Mouse (Mus musculus) thymus, postnatal 25 days (tissue): ENCODE data around the gene Fbxo48.

Experiments
- DNase-seq: peaks from one replicate; pipeline ENCODE4 v3.0.0; 2022

The Fbxo48 gene

DNA sequence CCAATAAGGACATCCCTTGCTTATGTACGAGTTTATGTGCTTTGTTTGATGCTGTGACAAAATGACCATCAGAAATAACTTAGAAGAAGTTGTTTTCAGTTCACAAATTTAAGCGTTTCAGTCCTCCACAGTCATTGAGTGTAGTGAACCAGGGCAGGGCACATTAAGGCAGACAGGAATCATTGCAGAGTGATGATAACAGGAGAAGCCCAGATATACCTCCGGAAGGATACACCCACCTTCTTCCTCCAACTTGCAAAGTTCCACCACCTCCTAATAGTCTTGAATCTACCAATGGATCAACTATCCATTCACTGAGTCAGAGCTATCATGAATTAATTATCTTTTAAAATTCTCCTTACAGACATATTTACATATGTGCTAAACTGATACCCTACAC, 20.9 kb downstream of the Fbxo48 start:
- DNase-seq: no peak

DNA sequence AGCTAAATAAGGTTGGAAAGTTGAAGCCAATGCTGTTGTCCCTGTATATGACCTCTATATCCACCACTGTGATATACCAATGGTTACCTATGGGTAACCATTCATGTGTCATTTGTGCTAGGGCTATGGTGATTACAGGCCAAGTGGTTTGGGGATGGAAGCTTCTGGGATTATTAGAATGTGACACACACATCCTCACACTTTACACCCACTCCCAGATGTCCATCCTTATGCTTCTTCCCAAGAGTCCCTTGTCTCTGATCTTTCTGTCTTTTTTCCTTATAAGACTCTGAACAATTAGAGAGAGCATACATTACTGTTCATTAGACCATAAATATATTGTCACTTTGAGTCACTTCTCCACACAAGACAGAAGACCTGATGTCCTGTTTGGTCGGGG, 21.9 kb downstream of the Fbxo48 start:
- no peak for DNase-seq

DNA sequence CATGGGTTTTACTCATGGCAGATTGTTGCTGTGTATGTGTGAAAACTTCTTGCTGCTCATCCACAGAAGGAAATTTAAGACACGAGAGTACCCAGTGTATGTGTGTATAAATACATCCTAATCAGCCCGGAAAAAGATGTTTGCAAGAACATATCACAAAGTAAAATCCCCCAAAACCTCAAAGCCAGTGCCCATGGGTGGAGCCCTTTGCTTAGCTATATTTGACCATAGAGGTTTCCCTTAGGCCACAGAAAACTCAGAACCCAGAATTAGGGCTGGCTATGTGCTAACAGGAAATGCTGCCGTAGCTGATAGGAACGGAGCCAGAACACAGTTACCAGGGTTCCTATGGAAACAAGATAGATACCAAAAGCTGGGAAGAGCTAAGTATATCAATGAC, 25.8 kb downstream of the Fbxo48 start:
- DNase-seq: no peak

DNA sequence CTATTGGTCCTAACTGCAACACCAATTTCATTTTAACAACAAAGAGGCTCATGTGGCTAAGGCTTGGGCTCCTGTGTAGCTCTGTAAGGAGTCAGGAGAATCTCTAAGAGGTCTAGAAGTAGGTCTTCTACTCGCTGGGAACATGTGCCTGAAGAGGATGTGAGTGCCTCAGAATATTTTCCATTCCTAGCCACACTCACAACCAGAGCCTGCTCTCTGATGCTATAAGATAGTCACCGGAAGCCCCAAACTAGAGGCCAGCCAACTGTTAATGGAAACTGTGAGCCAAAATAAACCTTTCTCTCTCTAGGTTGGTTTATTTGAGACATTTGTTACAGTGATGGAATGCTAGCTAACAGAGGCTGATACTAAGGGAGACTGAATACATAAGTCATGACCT, 26.4 kb downstream of the Fbxo48 start:
- no peak for DNase-seq

DNA sequence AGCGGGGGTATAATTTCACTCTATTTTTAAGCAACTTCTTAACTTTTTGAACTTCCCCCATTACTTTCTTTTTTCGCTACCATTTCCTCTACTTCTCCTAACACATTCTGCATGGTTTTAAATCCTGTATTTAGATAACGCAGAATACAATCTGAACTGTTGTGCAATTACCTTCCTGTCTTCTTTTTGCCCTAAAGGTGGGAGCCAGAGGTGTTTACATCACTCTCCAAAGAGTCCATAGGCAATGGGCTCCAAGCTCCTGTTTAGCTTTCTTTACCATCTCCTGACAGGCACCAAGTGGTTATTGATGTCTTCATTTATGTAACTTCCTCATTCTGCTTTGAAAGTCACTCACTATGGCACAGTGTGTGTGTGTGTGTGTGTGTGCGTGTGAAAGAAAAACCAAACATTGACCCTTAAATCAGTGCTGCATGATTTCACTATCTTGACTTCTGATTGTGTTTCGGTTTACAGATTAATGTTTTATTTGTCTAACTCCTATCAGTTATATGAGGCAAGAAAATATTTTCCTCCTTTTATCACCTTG, 27.1 kb downstream of the Fbxo48 start:
- no peak for DNase-seq

DNA sequence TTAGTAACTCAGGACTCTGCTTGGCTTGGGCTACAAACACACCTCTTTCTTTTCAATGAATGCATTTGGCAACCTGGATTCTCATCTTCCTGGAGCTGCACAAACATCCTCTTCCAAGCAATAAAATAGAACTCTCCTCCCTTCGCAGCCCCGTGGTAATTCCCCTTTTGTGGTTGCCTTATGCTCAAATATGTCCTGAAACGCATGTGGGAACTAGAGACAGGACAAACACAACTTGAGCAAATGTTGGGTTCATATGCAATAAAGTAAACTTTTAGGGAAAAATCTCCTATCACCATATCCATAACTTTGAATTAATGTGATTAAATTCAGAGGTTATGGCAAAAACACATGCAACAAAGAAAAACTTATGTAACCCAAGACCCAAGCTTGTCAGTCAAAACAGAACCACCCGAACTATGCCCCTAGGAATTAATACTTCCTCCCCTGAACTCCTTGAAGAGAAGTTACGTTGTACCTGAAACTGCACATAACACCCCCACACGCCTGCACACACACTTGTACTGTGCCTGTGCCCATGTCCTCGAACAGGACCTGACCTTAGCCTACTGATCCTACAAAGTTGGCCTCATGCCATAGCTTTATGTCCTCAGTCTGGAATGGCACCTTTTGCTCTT, 35.5 kb downstream of the Fbxo48 start:
- no peak for DNase-seq

DNA sequence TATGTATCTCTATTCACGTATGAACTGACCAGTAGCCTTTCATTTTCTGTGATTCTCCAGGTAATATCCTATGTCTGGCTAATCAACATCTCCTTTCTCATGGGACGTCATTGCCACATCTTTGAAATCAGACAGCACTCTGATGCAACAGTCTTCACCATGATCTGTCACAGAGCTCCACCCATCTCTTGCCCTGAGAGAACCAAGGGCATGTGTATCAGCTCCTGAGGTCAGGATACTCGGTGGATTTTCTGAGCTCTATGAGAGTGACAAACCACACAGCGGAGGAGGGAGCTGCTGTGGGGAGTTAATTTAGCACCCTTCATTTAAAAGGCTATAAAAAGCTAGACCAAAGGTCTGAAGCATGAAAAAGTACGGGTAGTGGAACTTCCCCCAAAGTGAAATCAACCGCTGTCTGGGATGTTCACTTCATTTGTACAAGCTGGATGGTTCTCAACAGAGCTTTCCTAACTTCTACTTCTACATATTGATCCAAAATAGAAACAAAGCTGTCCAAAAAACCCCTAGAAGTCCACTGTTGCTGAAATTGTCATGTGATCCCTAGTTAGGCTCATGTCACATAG, 36.7 kb downstream of the Fbxo48 start:
- DNase-seq: no peak

DNA sequence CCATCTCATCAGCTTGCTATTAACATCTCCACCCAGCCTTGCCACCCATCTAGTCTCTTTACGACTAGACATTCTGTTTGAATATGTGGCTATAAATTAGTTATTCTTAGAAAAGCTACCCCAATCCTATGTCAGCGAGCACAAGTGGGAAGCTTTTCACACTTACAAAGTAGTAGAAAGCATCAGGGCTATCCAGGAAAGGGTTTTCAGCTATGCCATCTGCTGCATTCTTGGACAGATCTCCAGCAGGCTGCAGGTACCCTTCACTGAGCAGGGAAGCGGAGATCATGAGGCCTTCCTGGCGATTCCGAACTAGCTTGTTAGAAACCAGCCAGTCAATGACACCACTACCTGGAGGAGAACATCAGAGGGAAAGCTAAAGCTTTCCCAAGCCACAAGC, 38.7 kb downstream of the Fbxo48 start:
- no peak for DNase-seq

DNA sequence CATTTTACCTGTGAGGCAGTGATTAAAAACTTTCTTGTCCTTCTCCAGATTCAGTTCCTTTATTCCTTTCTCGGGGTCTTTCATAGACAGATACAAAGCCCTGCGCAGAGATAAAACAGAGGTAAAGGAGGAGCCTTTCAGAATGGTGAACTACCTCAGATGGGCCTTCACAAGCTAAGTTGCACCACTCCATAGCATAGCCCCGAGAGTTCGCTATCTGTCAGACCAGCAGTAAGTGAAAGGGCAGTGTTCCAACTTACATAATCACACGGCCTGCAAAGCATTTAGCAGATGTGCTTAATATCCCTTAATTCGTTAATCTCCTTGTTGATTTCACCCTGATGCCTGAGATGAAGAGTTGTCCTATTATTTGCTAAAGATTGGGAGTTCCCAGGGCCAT, 41.7 kb downstream of the Fbxo48 start:
- no peak for DNase-seq

DNA sequence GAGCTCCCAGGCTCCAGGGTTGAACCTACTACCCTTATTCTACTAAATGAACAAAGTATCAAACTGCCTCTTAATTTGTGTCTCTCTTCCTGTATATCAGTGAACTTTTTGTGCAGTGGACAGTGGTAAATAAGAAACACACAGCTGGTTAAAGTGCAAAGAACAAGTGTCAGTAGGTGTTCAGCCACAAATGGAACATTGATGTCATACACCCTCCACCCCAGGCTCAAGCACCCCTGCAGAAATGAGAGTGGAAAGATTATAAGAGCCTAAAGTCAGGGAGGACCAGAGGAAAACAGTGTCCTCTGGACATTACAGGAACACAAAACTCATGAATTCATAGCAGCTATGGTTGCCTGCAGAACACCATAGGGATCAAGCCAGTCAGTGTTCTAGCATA, 45.6 kb downstream of the Fbxo48 start:
- no peak for DNase-seq

DNA sequence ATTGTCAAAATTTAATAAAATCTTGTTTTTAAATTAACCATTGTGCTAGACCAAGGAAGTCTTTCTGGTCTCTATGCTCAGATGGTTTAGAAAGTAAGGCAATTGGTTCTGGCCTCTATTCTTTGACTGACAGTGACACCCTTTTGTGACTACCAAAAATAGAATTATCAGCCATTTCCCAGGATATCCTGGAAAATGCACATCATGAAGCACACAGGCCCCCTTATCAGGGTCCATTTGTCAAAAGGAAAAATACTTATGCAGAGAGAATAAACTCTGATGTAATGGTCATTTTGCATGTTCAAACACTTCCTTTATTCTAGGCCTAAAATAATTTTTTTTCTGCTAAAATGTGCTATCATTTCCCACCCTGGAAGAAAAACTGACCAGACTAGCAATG, 46.3 kb downstream of the Fbxo48 start:
- DNase-seq: no peak

DNA sequence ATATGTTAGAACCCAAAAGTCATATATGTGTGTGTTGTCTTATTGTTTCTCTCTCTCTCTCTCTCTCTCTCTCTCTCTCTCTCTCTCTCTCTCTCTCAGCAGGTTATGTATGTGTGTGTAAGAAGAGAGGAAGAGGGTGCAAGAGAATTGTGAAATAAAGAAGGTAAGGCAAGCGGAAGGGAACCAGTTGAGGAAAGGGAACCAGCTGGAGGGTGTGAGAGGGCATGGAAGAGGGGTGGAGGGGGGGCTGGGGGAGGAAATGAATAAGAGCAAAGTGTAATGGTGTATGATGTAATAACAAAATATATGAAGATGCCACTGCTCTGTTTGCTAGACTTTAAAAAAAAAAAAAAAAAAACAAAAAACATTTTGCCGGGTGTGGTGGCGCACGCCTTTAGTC, 48.2 kb downstream of the Fbxo48 start:
- DNase-seq: no peak

DNA sequence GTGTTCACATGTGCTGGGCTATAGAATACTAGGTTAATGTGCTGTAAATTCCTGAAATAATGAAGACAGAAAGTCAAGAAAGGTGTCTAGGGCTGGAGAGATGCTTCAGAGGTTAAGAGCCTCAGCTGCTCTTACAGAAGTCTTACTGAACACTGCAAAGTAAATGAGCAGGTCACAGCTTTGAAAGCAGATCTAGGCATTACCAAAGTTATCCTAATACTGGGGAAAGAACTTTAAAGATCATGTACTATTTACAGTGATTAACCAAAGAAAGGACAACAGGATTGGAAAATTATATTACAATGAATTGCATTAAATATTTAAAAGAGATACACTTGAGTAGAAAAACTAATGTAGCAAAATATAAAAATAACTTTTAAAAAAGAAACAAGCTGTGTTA, 48.8 kb downstream of the Fbxo48 start:
- DNase-seq: no peak

DNA sequence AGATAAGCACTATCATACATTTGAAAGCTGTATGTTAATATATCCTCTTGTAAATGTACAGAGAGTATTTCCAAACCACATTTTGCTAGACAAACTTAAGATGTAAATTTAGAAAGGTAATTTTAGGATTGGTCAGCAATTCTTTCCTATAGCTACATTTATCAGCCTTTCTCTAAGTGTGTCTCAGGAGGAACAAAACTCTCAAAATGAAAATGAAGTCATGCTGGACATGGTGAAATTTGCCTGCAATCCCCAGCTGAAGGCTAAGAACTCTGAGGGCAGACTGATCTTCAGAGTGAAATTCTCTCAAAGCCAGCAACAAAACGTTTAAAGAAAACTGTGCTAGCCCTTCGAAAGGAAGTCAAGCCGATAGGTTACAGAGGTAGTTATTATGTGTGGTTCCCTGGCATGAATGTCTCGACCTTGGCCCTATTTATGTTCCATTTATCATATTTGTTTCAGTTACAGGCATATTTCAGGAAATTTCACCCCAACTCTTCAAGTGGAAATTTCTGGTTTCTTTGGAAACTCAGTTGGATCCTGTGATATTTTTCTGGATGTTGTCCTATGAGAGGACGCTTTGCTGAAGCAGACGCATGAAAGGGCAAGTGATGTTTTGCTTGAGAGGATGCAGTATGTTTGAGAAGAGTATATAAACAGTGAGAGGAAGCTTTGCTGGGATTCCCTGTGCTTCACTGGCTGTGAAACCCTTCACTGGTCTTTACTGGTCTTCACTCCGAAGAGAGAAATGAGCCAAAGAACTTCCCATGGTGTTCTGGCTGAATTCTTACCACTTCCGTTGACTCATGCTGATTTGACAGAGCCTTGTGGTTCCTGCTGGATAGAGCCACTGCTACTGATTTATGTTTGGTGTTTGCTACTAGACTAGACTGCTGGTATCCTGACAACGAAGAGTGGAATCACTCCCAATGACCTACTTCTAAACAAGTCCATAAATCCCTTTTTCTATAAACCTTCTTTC, 49.5 kb downstream of the Fbxo48 start:
- no peak for DNase-seq

DNA sequence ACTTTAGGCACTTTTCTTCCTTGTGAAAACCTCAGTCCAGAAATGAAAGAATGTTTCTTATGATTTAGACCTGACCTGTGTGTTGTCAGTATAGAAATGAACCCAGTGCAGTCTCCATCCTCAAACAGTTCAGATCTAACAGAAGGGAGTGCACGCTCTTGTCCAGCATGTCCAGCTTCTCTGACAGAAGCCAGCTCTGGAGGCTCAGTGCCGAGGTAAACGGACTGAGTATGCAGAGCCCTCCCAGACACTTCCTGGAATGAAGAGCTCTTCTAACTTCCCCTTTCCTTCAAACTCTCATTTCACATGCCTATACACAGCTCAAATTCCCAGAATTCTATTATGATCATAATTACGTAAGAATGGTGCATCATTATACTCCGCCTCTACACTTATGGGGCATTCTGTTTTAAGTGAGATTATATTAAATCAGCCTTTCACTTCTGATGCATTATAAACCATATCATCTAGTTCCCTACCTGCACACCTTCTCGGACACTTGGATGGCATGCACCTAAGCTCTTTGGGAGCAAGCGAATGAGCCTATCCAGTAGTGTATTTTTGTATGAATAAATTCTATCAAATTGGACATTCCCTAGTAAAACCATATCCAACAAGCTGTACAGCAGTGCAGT, 51.7 kb downstream of the Fbxo48 start:
- DNase-seq: no peak

DNA sequence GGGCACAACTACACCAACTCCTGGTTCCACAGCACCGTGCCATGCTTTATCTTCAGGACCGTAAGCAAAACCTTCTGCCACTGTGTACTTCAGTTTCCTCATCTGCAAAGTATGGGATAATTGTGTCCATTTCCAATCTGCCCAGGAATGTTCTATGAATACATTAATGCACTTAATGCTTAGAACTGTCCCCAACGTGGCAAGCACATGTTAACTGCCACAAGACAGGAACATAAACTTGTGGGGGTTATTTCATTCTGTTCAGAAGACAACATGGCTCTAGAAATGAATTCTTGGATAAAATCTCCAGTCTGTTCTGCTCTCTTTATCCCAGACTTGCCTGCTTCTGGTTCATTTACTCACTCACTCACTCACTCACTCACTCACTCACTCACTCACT, 52.6 kb downstream of the Fbxo48 start:
- no peak for DNase-seq
